Mouse (Mus musculus) kidney, postnatal 25 days (tissue): Measurements from ENCODE around the gene Rab22a.
A peak's percentile ranks its signal among the peaks of the same experiment; 100 is the strongest.

Experiments used
- DNase-seq, 2 experiments: peaks; one replicate each; pipeline ENCODE4 v3.0.0; 2021; ENCODE audit warnings: mixed read lengths in 2 of 2

Rab22a gene

GRCm38 (mm10) chr2:173724382-173724781 is 64.8 kb downstream of the Rab22a start:
- no peak for DNase-seq

- no peak for DNase-seq
These were observed 65.6 kb downstream of the Rab22a start for GRCm38 (mm10) chr2:173724940-173725807.

GRCm38 (mm10) chr2:173725819-173726218 is 66.3 kb downstream of the Rab22a start:
- no peak for DNase-seq

GRCm38 (mm10) chr2:173730444-173730966 is 70.9 kb downstream of the Rab22a start:
- no peak for DNase-seq

- no peak for DNase-seq
These were observed 74.9 kb downstream of the Rab22a start for GRCm38 (mm10) chr2:173734426-173734825.

GRCm38 (mm10) chr2:173737222-173737989 is 77.8 kb downstream of the Rab22a start, which contains the start of gene Vapb:
Vapb (plus strand) TSS chr2:173737511.
- peak; percentile 99 to 100 for DNase-seq

GRCm38 (mm10) chr2:173738232-173738631 is 78.7 kb downstream of the Rab22a start:
- no peak for DNase-seq

- no peak for DNase-seq
These were observed 79.5 kb downstream of the Rab22a start for GRCm38 (mm10) chr2:173739107-173739506.

GRCm38 (mm10) chr2:173742090-173742489 is 82.5 kb downstream of the Rab22a start:
- DNase-seq = no peak

- DNase-seq = no peak
These were observed 83.2 kb downstream of the Rab22a start for GRCm38 (mm10) chr2:173742744-173743143.

GRCm38 (mm10) chr2:173744070-173744815 is 84.7 kb downstream of the Rab22a start:
- no peak for DNase-seq

- DNase-seq = no peak
These were observed 89.5 kb downstream of the Rab22a start for GRCm38 (mm10) chr2:173748961-173749659.

- no peak for DNase-seq
These were observed 96.0 kb downstream of the Rab22a start for GRCm38 (mm10) chr2:173755433-173756144.
